Mouse (Mus musculus): Measurements from ENCODE around the gene Orm3. TPM values are rescaled to one million over a fixed set of nuclear protein-coding genes. Genes with fewer than 3 reads are reported as not detected.
A peak's percentile ranks its signal among the peaks of the same experiment; 100 is the strongest.

Gene Orm3
- polyA plus RNA-seq, 1 experiment from 2014 or later: not detected

DNA sequence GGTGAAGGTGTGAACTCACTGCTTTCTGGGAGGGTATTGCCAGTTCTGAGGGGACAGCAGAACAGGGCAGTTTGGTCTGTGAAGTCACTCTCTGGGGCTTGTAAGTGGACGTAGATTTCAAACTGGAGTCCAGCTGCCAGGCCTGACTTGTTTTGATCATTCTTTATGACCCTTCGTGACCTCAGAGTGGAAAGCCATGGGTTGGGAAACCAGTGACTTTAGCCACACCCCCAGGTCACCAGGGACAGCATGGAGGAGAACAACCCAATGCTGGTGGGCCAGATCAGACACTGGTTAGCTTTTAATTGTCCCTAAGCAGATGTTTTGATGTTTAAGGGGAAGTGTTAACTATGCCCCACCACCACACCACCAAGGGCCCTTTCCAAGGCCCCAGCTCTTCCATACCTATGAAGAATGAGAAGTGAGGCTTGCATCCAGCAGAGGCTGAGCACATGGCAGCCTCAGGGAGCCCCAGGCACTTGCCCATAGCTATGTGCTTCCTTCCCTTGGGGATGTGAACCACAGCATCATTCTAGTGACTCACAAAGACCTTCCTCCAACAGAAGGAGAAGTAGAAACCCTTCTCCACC lies 1.1 kb downstream of the Orm3 start:
- H3K27me3 ChIP-seq (replicated peaks; ENCODE audit: control insufficient read depth, insufficient read depth, low read length): no peaks in the 10 kb centered on the region
- ATAC-seq: no peak
- no peaks in the 10 kb centered on the region for H3K9me3 ChIP-seq (ENCODE audit: control insufficient read depth, low read length)
- no peaks in the 10 kb centered on the region for H3K4me1 ChIP-seq (ENCODE audit: control insufficient read depth, insufficient read depth, low read depth, low read length)
- H3K4me3 ChIP-seq (ENCODE audit: low read length): no peak overlapping the region
- no peak overlapping the region for H3K27ac ChIP-seq (ENCODE audit: low read depth, low read length)
- H3K4me2 ChIP-seq (ENCODE audit: low read length): no peak overlapping the region
- no peak overlapping the region for H3K9ac ChIP-seq (ENCODE audit: low read depth, low read length)
- WGBS: 60% methylated on average over 2 of the region's 2 CpGs
- H3K36me3 ChIP-seq (ENCODE audit: control insufficient read depth, insufficient read depth, low read length): no peaks in the 10 kb centered on the region

DNA sequence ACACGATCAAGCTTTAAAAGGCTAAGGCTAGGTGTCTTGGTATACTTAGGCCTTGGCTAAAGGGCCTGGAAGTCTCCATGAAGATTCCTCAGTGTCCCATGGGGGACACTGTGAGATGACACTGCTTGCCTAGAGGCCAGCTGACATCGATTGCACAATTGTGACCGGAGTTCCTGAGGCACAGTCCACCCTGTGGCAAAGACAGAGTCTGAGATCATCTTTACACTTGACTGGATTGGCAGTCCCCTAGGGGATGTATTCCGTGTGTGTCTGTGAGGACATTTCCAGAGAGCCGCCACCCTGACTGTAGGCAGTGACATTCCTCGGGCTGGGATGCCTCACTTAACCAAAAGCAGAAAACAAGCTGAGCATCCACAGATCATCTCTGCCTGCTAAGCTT lies 3.9 kb downstream of the Orm3 start:
- no peak for ATAC-seq
- WGBS: 65% methylated on average over 6 of the region's 6 CpGs

DNA sequence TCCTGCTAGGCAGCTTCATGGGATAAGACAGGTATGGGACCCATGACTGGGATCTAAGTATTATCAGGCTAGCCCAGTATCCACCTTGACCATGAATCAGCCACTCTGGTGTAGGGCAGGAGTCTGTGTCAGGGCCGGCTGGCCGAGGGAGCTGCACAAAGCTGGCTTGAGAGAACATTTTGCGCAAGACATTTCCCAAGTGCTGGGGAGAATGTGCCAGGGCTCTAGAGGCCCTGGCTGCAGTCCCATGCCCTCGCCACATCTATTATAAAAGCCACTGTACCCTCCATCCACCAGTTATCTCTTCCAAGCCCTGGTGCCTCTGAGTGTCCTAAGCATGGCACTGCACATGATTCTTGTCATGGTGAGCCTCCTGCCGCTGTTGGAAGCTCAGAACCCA lies 6.2 kb downstream of the Orm3 start, which contains the start of gene Orm2:
Gene Orm2 (plus strand): TSS at position 300 of the 400 bp plus-strand sequence.
- H3K36me3 ChIP-seq (ENCODE audit: control insufficient read depth, insufficient read depth, low read length): no peaks in the 10 kb centered on the region
- H3K4me2 ChIP-seq (ENCODE audit: low read length): no peak within 1 kb of the TSS
- no peak within 1 kb of the TSS for H3K4me3 ChIP-seq (ENCODE audit: low read length)
- 83% methylated on average over 4 of the region's 5 CpGs for WGBS
- H3K27me3 ChIP-seq (replicated peaks; ENCODE audit: control insufficient read depth, insufficient read depth, low read length): no peaks in the 10 kb centered on the region
- H3K9me3 ChIP-seq (ENCODE audit: control insufficient read depth, low read length): no peaks in the 10 kb centered on the region
- H3K9ac ChIP-seq (ENCODE audit: low read depth, low read length): no peak within 1 kb of the TSS
- no peaks in the 10 kb centered on the region for H3K4me1 ChIP-seq (ENCODE audit: control insufficient read depth, insufficient read depth, low read depth, low read length)
- peak; percentile 12; the same call in 1 of the 2 replicates for ATAC-seq
- no peak within 1 kb of the TSS for H3K27ac ChIP-seq (ENCODE audit: low read depth, low read length)

More for the DNA sequence above, 3.9 kb downstream of the Orm3 start:
- H3K4me2 ChIP-seq (ENCODE audit: low read length): no peak overlapping the region
- H3K4me3 ChIP-seq (ENCODE audit: low read length): no peak overlapping the region
- no peaks in the 10 kb centered on the region for H3K36me3 ChIP-seq (ENCODE audit: control insufficient read depth, insufficient read depth, low read length)
- no peak overlapping the region for H3K9ac ChIP-seq (ENCODE audit: low read depth, low read length)
- no peaks in the 10 kb centered on the region for H3K9me3 ChIP-seq (ENCODE audit: control insufficient read depth, low read length)
- H3K4me1 ChIP-seq (ENCODE audit: control insufficient read depth, insufficient read depth, low read depth, low read length): no peaks in the 10 kb centered on the region
- no peak overlapping the region for H3K27ac ChIP-seq (ENCODE audit: low read depth, low read length)
- H3K27me3 ChIP-seq (replicated peaks; ENCODE audit: control insufficient read depth, insufficient read depth, low read length): no peaks in the 10 kb centered on the region

DNA sequence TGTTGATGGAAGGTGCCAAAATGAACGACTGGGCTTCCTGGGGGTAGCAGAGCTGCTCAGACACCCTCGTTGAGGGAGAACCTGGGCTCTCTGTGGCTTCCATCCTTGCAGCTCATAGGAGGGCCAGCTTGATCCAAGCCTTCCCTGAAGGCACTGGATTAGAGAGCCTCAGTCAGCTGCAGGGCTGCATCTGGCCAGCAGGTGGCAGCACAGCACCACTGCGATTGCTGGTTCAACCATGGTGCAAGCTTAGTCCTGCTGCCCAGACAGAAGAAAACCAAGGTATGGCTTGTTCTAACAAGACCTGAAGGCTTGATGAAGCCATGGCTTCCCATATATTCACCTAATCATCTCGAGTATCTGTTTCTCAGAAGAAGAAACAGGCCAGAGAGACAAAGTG lies 12.6 kb downstream of the Orm3 start:
- Histone ChIP-seq H3K27ac (ENCODE audit: low read depth, low read length) (no peak overlapping the region), H3K27me3 (replicated peaks; ENCODE audit: control insufficient read depth, insufficient read depth, low read length) (no peaks in the 10 kb centered on the region), H3K9me3 (ENCODE audit: control insufficient read depth, low read length) (no peaks in the 10 kb centered on the region), H3K36me3 (ENCODE audit: control insufficient read depth, insufficient read depth, low read length) (peaks cover 3% of the 10 kb centered on the region), H3K4me2 (ENCODE audit: low read length) (no peak overlapping the region), H3K4me3 (ENCODE audit: low read length) (no peak overlapping the region), H3K9ac (ENCODE audit: low read depth, low read length) (no peak overlapping the region), H3K4me1 (ENCODE audit: control insufficient read depth, insufficient read depth, low read depth, low read length) (no peaks in the 10 kb centered on the region)
- peak; percentile 57 for ATAC-seq
- WGBS: 26% methylated on average over 4 of the region's 4 CpGs

DNA sequence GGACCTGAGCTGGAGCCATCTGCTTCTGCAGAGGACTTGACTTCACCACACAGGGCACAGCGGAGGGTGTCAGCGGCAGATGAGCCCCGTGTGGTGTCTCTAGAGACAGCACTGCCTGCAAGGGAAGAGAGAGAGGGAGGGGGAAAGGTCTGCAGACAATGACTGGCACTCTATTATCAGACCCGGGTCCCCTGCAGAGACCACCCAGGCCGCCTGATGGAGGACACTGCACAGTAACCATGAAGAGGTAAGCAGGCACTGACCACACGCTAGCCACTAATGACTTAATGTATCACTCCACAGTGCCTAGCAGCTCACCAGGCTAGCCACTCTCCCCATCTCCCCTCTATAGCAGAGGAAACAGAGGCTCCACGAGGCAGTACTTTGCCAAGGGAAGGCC lies 14.9 kb downstream of the Orm3 start:
- Histone ChIP-seq H3K9ac (ENCODE audit: low read depth, low read length) (0 out of 2 replicates have a peak overlapping the region, but pooled peaks have one; percentile 1), H3K9me3 (ENCODE audit: control insufficient read depth, low read length) (no peaks in the 10 kb centered on the region), H3K4me3 (ENCODE audit: low read length) (no peak overlapping the region), H3K27ac (ENCODE audit: low read depth, low read length) (no peak overlapping the region), H3K27me3 (replicated peaks; ENCODE audit: control insufficient read depth, insufficient read depth, low read length) (no peaks in the 10 kb centered on the region), H3K4me2 (ENCODE audit: low read length) (no peak overlapping the region), H3K36me3 (ENCODE audit: control insufficient read depth, insufficient read depth, low read length) (peaks cover 3% of the 10 kb centered on the region), H3K4me1 (ENCODE audit: control insufficient read depth, insufficient read depth, low read depth, low read length) (no peaks in the 10 kb centered on the region)
- 22% methylated on average over 7 of the region's 7 CpGs for WGBS
- peak; percentile 7; the same call in 1 of the 2 replicates for ATAC-seq

DNA sequence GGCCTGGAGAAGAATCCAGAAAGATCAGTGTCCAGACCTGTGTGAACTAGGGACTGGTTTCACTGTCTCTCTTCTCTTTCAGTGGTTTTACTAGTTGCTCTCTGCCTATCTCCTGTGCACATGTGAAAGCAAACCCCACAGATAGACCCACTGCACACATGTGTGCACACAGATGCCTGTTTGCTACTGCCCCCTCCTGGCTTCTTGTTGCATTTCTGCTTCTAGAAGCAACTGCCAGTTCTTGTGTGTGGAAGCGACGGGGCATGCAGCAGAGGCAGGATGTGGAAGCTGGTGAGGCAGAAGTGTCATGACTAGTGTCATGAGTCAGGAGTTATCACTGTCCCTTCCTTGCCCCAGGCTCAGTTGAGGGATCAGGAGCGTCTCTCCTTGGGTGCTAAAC lies 15.9 kb downstream of the Orm3 start:
- 60% methylated on average over 3 of the region's 3 CpGs for WGBS
- Histone ChIP-seq H3K27me3 (replicated peaks; ENCODE audit: control insufficient read depth, insufficient read depth, low read length) (no peaks in the 10 kb centered on the region), H3K27ac (ENCODE audit: low read depth, low read length) (no peak overlapping the region), H3K9me3 (ENCODE audit: control insufficient read depth, low read length) (no peaks in the 10 kb centered on the region), H3K4me2 (ENCODE audit: low read length) (no peak overlapping the region), H3K9ac (ENCODE audit: low read depth, low read length) (no peak overlapping the region), H3K4me1 (ENCODE audit: control insufficient read depth, insufficient read depth, low read depth, low read length) (no peaks in the 10 kb centered on the region), H3K36me3 (ENCODE audit: control insufficient read depth, insufficient read depth, low read length) (peaks cover 3% of the 10 kb centered on the region), H3K4me3 (ENCODE audit: low read length) (no peak overlapping the region)
- no peak for ATAC-seq

DNA sequence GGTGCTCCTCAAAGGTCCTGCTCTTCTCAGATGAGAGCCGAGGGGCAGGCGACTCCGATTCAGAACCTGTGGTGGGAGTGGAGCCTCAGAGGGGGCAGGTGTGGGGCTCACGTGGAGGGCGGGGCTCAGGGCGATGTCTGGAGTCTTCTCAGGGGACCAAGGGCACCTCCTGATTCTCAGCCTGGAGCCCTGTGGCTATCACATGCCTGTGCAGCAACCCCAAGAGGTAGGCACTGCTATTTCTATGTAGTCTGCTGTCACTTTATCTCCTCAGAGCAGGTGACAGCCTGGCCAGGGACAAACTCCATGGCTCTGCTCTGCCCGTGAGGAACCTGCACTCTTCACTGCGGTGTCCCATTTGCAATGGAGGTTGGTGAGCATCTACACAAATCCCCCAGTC lies 17.4 kb downstream of the Orm3 start:
- Histone ChIP-seq H3K27ac (ENCODE audit: low read depth, low read length) (no peak overlapping the region), H3K9me3 (ENCODE audit: control insufficient read depth, low read length) (no peaks in the 10 kb centered on the region), H3K4me1 (ENCODE audit: control insufficient read depth, insufficient read depth, low read depth, low read length) (no peaks in the 10 kb centered on the region), H3K9ac (ENCODE audit: low read depth, low read length) (no peak overlapping the region), H3K27me3 (replicated peaks; ENCODE audit: control insufficient read depth, insufficient read depth, low read length) (no peaks in the 10 kb centered on the region), H3K4me3 (ENCODE audit: low read length) (no peak overlapping the region), H3K36me3 (ENCODE audit: control insufficient read depth, insufficient read depth, low read length) (peaks cover 3% of the 10 kb centered on the region; the same call in 1 of the 2 replicates), H3K4me2 (ENCODE audit: low read length) (no peak overlapping the region)
- WGBS: 88% methylated on average over 8 of the region's 8 CpGs
- no peak for ATAC-seq

DNA sequence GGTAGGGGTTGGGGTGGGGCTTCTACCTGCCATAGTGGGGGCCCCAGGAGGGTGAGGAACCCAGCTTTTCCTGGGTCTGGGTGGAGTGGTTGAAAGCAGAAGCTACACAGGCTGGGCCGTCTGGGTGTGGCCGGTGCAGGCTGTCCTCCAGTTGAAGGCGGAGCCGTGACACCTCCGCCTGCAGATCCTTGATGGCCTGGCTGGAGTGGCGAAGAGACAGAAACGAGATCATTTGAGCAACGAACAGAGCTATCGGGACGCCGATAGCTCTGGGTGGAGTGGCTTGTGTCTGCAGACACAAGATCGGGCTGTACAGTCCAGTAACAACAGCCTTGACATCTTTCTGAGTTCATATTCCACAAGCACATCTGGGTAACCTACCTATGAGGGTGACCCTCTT lies 18.4 kb downstream of the Orm3 start:
- no peak overlapping the region for H3K4me3 ChIP-seq (ENCODE audit: low read length)
- WGBS: 87% methylated on average over 12 of the region's 12 CpGs
- peaks cover 6% of the 10 kb centered on the region; the same call in 1 of the 2 replicates for H3K36me3 ChIP-seq (ENCODE audit: control insufficient read depth, insufficient read depth, low read length)
- H3K4me1 ChIP-seq (ENCODE audit: control insufficient read depth, insufficient read depth, low read depth, low read length): no peaks in the 10 kb centered on the region
- H3K9me3 ChIP-seq (ENCODE audit: control insufficient read depth, low read length): no peaks in the 10 kb centered on the region
- no peak overlapping the region for H3K27ac ChIP-seq (ENCODE audit: low read depth, low read length)
- H3K27me3 ChIP-seq (replicated peaks; ENCODE audit: control insufficient read depth, insufficient read depth, low read length): no peaks in the 10 kb centered on the region
- no peak for ATAC-seq
- no peak overlapping the region for H3K4me2 ChIP-seq (ENCODE audit: low read length)
- no peak overlapping the region for H3K9ac ChIP-seq (ENCODE audit: low read depth, low read length)

DNA sequence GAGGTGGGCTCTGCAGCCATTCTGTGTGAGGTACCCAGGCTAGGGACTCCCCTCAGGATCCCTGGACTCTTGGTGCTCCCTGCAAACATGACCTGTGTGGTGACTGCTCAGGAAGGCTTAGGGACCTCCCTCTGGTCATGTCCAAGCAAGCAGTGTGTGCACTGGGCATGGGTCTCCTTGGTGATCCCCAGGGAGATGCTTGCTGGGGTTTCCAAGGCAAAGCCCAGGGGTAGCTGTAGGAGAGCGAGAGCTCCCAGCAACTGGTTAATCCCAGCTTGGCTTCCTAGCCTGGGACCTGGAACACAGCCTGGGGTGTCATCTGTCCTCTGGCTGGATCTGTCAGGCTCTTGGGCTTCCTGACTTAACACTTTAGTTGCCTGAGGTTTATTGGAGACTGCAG lies 19.4 kb downstream of the Orm3 start:
- H3K9me3 ChIP-seq (ENCODE audit: control insufficient read depth, low read length): no peaks in the 10 kb centered on the region
- 0 out of 2 replicates have a peak overlapping the region, but pooled peaks have one; percentile 19 for H3K9ac ChIP-seq (ENCODE audit: low read depth, low read length)
- no peaks in the 10 kb centered on the region for H3K4me1 ChIP-seq (ENCODE audit: control insufficient read depth, insufficient read depth, low read depth, low read length)
- H3K4me2 ChIP-seq (ENCODE audit: low read length): no peak overlapping the region
- peak; percentile 82 for ATAC-seq
- H3K27ac ChIP-seq (ENCODE audit: low read depth, low read length): no peak overlapping the region
- 40% methylated on average over 1 of the region's 1 CpGs for WGBS
- H3K4me3 ChIP-seq (ENCODE audit: low read length): no peak overlapping the region
- H3K27me3 ChIP-seq (replicated peaks; ENCODE audit: control insufficient read depth, insufficient read depth, low read length): no peaks in the 10 kb centered on the region
- H3K36me3 ChIP-seq (ENCODE audit: control insufficient read depth, insufficient read depth, low read length): peaks cover 4% of the 10 kb centered on the region; the same call in 1 of the 2 replicates

Data from hindbrain, embryonic 16.5 days (tissue).